Mouse (Mus musculus): ENCODE data around the gene Crybg3. TPM values are rescaled to one million over a fixed set of nuclear protein-coding genes. Genes with fewer than 3 reads are reported as not detected.

Gene Crybg3
- polyA plus RNA-seq (2012; rRNA removed) = 4.2 and 5.3 TPM in 2 replicates

GRCm38 (mm10) chr16:59600311-59601251 is at the start of gene Crybg3:
Gene Crybg3, minus strand, starts transcription at chr16:59600979.

GRCm38 (mm10) chr16:59639102-59639691 is 38.4 kb upstream of the Crybg3 start, which contains the start of gene Arl6:
Gene Arl6, minus strand, starts transcription at chr16:59639391.

GRCm38 (mm10) chr16:59471637-59472278 is 129.0 kb downstream of the Crybg3 start, which contains the start of gene Riox2:
Gene Riox2, plus strand, starts transcription at chr16:59471775.

Other genes starting within 250 kb of the Crybg3 start
- gene Olfr209, start 237.0 kb downstream of the Crybg3 start, polyA plus RNA-seq (2012; rRNA removed) = not detected in 2 replicates
- gene Gabrr3, start 193.6 kb downstream of the Crybg3 start, polyA plus RNA-seq (2012; rRNA removed) = 0.09 and 0.10 TPM in 2 replicates
- gene Riox2, start 129.2 kb downstream of the Crybg3 start, polyA plus RNA-seq (2012; rRNA removed) = 7.8 and 9.7 TPM in 2 replicates
- 20.9 and 23.8 TPM in 2 replicates for gene Arl6, start 38.4 kb upstream of the Crybg3 start, polyA plus RNA-seq (2012; rRNA removed)

All from central nervous system, embryonic 14 days (tissue).